Mouse (Mus musculus): ENCODE measurements around the gene Esam. TPM values are rescaled to one million over a fixed set of nuclear protein-coding genes. Genes with fewer than 3 reads are reported as not detected.

The Esam gene
- total RNA-seq, 1 experiment from 2014 or later: 15.7 TPM

DNA sequence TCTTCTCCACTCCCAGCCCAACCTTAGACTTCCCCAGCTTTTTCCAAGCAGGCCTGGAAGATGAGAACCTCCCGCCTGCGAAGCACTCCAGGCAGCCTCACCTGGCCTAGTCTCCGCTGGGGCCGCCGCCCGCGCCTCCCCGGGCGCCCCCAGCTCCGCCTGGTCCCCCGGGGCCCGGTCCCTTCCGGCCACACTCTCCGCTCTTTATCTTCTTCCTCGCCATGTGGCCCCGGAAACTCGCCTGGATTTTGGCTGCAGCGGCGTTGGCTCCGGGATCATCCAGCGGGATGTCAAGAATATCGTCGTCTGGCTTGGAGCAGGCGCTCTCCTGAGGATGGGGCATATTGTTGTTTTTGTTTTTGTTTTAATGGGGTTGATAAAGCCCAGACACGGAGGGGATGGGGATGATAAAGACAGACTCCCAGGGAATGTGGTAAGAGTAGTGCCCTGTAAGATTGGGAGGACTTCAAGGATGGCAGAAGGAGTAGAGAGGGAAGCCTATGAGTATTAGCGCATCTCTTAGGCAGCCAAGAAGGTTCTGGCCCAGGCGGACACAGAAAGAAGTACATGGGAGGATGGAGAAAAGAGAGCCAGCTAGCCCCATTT is 18.1 kb downstream of the Esam start:
- no peak for ATAC-seq (replicated peaks in 1 of 2; ENCODE audit: insufficient read depth in 1 of 2, low FRiP score in 2 of 2, low TSS enrichment in 1 of 2, low read depth in 1 of 2, poor library complexity in 2 of 2, severe bottlenecking in 2 of 2)

- ATAC-seq (replicated peaks in 1 of 2; ENCODE audit: insufficient read depth in 1 of 2, low FRiP score in 2 of 2, low TSS enrichment in 1 of 2, low read depth in 1 of 2, poor library complexity in 2 of 2, severe bottlenecking in 2 of 2): no peak
Measured at GRCm38 (mm10) chr9:37546889-37547288, 19.0 kb downstream of the Esam start.

- ATAC-seq (replicated peaks in 1 of 2; ENCODE audit: insufficient read depth in 1 of 2, low FRiP score in 2 of 2, low TSS enrichment in 1 of 2, low read depth in 1 of 2, poor library complexity in 2 of 2, severe bottlenecking in 2 of 2): no peak
Measured at GRCm38 (mm10) chr9:37550435-37550834, 22.6 kb downstream of the Esam start.

GRCm38 (mm10) chr9:37551751-37552531 is 24.1 kb downstream of the Esam start:
- peak; percentile 17 to 22; a peak in 2 of 4 replicates for ATAC-seq (replicated peaks in 1 of 2; ENCODE audit: insufficient read depth in 1 of 2, low FRiP score in 2 of 2, low TSS enrichment in 1 of 2, low read depth in 1 of 2, poor library complexity in 2 of 2, severe bottlenecking in 2 of 2)

DNA sequence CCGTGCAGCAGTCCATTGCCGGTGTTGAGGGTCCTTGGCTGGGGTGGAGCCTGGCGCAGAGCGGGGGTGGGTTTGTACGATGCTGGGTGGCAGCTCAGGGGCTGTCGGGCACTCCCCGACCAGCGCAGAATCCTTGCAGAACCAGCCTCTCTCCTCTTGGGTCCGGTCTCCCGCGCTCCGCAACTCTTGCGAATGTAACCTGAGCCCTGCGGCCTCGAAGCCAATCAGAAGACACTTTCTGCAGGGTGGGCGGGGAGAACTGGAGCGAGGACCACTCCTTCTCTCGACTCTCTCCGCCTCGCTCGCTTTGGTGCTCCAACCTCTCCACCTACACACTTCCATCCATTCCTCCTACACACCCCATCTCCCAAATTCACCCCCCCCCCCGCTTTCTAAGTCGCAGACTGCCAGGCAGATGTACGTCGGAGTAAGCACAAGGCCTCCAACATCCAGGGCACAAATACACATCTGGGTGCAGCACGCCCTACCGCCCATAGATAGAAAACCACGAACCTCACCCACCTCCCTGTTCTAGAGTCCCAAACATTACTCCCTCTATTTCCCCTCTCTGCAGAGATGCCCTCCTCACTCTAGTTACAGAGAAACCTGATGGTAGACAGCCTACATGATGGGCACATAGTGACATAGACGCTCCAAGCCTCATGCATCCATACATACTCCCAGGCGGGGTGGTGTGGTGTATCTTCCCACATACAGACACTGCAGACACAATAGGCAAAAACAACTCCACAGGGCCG is 24.8 kb downstream of the Esam start, which contains the start of gene Nrgn:
Gene Nrgn (minus strand): TSS at position 369 of the 758 bp plus-strand sequence.
- ATAC-seq (replicated peaks in 1 of 2; ENCODE audit: insufficient read depth in 1 of 2, low FRiP score in 2 of 2, low TSS enrichment in 1 of 2, low read depth in 1 of 2, poor library complexity in 2 of 2, severe bottlenecking in 2 of 2): peak; percentile 87

DNA sequence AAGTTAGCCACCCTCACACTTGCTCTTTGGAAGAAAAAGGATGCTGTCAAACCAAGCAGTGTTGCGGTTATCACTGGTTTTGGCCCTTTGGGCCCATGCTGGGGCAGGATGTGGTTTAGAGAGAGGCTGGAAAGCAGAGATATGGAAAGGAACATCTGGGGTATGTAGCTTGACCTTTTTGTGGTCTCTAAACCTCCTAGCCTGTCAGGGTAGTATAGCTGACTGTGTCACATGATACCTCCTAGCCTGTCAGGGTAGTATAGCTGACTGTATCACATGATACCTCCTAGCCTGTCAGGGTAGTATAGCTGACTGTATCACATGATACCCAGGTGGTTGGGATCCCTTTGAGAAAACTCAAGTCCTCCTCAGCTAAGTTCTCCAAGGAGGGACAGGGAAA is 26.4 kb downstream of the Esam start:
- peak; percentile 72 to 77 for ATAC-seq (replicated peaks in 1 of 2; ENCODE audit: insufficient read depth in 1 of 2, low FRiP score in 2 of 2, low TSS enrichment in 1 of 2, low read depth in 1 of 2, poor library complexity in 2 of 2, severe bottlenecking in 2 of 2)

DNA sequence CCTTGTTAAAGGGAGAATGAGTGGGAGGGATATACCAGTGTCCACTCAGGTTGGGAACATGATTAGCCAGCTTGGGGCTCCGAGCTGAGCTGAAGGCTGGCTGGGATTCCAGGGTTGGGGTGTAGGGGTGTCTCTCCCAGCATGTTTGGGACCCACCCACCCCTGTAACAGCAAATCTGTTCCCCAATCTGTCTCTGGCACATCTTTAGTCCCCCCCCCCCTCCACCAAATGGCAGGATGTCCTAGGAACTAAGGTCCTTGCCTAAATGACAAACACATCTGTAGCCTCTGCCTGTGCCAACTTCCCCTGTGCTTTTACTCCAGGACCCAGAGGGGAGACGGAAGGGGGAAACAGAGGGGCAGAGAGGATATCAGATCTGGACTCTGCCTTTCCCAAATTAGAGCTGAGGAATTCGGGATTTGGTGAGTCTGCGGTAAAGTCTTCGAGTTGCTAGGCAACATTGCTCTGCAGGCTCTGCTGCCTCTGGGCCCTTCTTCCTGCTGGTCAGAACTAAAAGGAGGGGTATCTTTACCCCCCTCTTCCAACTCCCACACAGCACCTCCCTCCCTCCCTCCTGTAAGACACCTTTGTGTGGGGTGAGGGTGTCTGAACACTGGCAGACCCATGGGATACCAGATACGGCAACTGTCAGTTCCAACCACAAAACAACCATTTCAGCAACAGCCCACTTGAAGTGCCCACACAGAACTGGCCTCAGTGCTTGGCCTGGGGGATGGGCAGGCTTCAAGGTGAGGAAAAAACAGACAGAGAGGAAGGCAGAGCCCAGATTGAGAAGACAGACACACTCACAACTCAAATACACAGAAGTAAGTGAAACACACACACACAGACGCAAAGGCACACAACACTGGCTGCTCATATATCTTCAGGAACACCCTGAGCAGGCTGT is 27.2 kb downstream of the Esam start, which contains the start of gene Siae:
Gene Siae (plus strand): TSS at position 861 of the 911 bp plus-strand sequence.
- no peak for ATAC-seq (replicated peaks in 1 of 2; ENCODE audit: insufficient read depth in 1 of 2, low FRiP score in 2 of 2, low TSS enrichment in 1 of 2, low read depth in 1 of 2, poor library complexity in 2 of 2, severe bottlenecking in 2 of 2)

- ATAC-seq (replicated peaks in 1 of 2; ENCODE audit: insufficient read depth in 1 of 2, low FRiP score in 2 of 2, low TSS enrichment in 1 of 2, low read depth in 1 of 2, poor library complexity in 2 of 2, severe bottlenecking in 2 of 2): no peak
Measured at GRCm38 (mm10) chr9:37556366-37556765, 28.5 kb downstream of the Esam start.

- no peak for ATAC-seq (replicated peaks in 1 of 2; ENCODE audit: insufficient read depth in 1 of 2, low FRiP score in 2 of 2, low TSS enrichment in 1 of 2, low read depth in 1 of 2, poor library complexity in 2 of 2, severe bottlenecking in 2 of 2)
Measured at GRCm38 (mm10) chr9:37560617-37561016, 32.7 kb downstream of the Esam start.

- no peak for ATAC-seq (replicated peaks in 1 of 2; ENCODE audit: insufficient read depth in 1 of 2, low FRiP score in 2 of 2, low TSS enrichment in 1 of 2, low read depth in 1 of 2, poor library complexity in 2 of 2, severe bottlenecking in 2 of 2)
Measured at GRCm38 (mm10) chr9:37563805-37564204, 35.9 kb downstream of the Esam start.

- no peak for ATAC-seq (replicated peaks in 1 of 2; ENCODE audit: insufficient read depth in 1 of 2, low FRiP score in 2 of 2, low TSS enrichment in 1 of 2, low read depth in 1 of 2, poor library complexity in 2 of 2, severe bottlenecking in 2 of 2)
Measured at GRCm38 (mm10) chr9:37567019-37567418, 39.1 kb downstream of the Esam start.

GRCm38 (mm10) chr9:37567454-37567853 is 39.6 kb downstream of the Esam start:
- no peak for ATAC-seq (replicated peaks in 1 of 2; ENCODE audit: insufficient read depth in 1 of 2, low FRiP score in 2 of 2, low TSS enrichment in 1 of 2, low read depth in 1 of 2, poor library complexity in 2 of 2, severe bottlenecking in 2 of 2)

GRCm38 (mm10) chr9:37567892-37568604 is 40.2 kb downstream of the Esam start:
- ATAC-seq (replicated peaks in 1 of 2; ENCODE audit: insufficient read depth in 1 of 2, low FRiP score in 2 of 2, low TSS enrichment in 1 of 2, low read depth in 1 of 2, poor library complexity in 2 of 2, severe bottlenecking in 2 of 2): peak; percentile 70 to 76

DNA sequence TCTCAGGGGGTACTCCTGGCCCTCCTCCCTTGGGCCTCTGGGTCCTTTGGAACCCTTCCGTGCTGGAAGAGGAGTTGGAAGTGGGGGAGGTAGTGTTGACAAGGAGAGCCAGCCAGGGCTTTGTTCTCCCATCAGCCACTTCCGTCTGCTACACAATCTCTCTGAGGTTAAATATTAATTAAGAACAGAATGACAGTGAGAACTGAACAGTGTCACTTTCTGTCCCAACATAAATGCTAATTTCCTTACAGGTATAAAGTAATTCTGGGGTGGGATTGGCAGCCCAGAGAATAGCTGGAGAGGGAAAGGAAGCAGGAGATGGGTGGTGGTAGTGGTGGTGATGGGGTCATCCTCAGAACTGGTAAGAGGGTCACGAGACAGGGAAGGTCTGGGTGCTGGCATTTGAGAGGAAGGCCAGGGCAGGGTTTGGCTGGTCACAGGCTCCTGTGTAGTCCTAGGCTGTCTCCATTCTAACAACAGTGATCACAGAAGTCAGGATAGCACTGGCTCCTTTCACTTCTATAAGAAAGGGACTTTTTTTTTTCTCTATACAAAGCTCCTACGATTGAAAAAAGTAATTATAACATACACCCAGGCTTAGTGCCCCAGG is 40.8 kb downstream of the Esam start:
- no peak for ATAC-seq (replicated peaks in 1 of 2; ENCODE audit: insufficient read depth in 1 of 2, low FRiP score in 2 of 2, low TSS enrichment in 1 of 2, low read depth in 1 of 2, poor library complexity in 2 of 2, severe bottlenecking in 2 of 2)

GRCm38 (mm10) chr9:37569231-37569835 is 41.5 kb downstream of the Esam start:
- no peak for ATAC-seq (replicated peaks in 1 of 2; ENCODE audit: insufficient read depth in 1 of 2, low FRiP score in 2 of 2, low TSS enrichment in 1 of 2, low read depth in 1 of 2, poor library complexity in 2 of 2, severe bottlenecking in 2 of 2)

Data from hematopoietic stem cell, adult 5-6 weeks (primary cell).